Mouse (Mus musculus) intestine, embryonic 14.5 days (tissue): ENCODE results near the gene Tbc1d12. TPM values are rescaled to one million over a fixed set of nuclear protein-coding genes. Genes with fewer than 3 reads are reported as not detected.

Experiments
- ATAC-seq: fragments of 200-750 bp; cut with Nextera tagmentation; replicated peaks from 2 replicates; pipeline ENCODE4 v1.8.0; 2017; ENCODE audit warnings: low read depth, moderate number of reproducible peaks, moderate TSS enrichment, moderate library complexity; ENCODE audit not compliant: low FRiP score, low TSS enrichment
- DNase-seq: peaks from one replicate; pipeline ENCODE4 v3.0.0-alpha.2; 2018; ENCODE audit warnings: low spot score
- H3K27ac ChIP-seq: fragments of 300-500 bp; sonication (generic); 2 replicates; pipeline ENCODE4 v1.5.1; 2014; ENCODE audit warnings: low read depth, mild to moderate bottlenecking, control low read depth
- H3K27me3 ChIP-seq: fragments of 300-500 bp; sonication (generic); replicated peaks from 2 replicates; pipeline ENCODE4 v1.6.1; 2014; ENCODE audit warnings: low read length, control low read depth; ENCODE audit not compliant: control insufficient read depth, insufficient read depth
- H3K36me3 ChIP-seq: fragments of 300-500 bp; sonication (generic); 2 replicates; pipeline ENCODE4 v1.6.1; 2014; ENCODE audit warnings: low read length, control low read depth; ENCODE audit not compliant: control insufficient read depth, insufficient read depth
- H3K4me1 ChIP-seq: fragments of 300-500 bp; sonication (generic); replicated peaks from 2 replicates; pipeline ENCODE4 v1.6.1; 2014; ENCODE audit warnings: low read length, control low read depth, mixed read lengths; ENCODE audit not compliant: control insufficient read depth, insufficient read depth
- H3K4me2 ChIP-seq: fragments of 300-500 bp; sonication (generic); 2 replicates; pipeline ENCODE4 v1.6.1; 2014; ENCODE audit warnings: low read length
- H3K4me3 ChIP-seq: fragments of 300-500 bp; sonication (generic); 2 replicates; pipeline ENCODE4 v1.5.1; 2014; ENCODE audit warnings: low read depth, low read length, control low read depth, mixed read lengths
- H3K9ac ChIP-seq: fragments of 300-500 bp; sonication (generic); 2 replicates; pipeline ENCODE4 v1.6.1; 2014; ENCODE audit warnings: mild to moderate bottlenecking, low read length
- H3K9me3 ChIP-seq: fragments of 300-500 bp; sonication (generic); 2 replicates; pipeline ENCODE4 v1.6.1; 2016; ENCODE audit warnings: low read length, control low read depth; ENCODE audit not compliant: control insufficient read depth
- WGBS: fragments of 180-500 bp; shearing (Covaris S2); extraction: QIAGEN DNeasy Blood & Tissue Kit; methylation state at CpG from one replicate; pipeline ENCODE4 v1.1.7; 2014; 5-methylcytosine and 5-hydroxymethylcytosine counted together
- polyA plus RNA-seq: library from polyadenylated mRNA; unstranded; fragments of >200 nt; fragmentation: Nextera tagmentation; extraction: Ambion mirVana; gene quantifications from 2 replicates; pipeline ENCODE4 v1.2.1, GENCODE M21; 2014

The Tbc1d12 gene
- polyA plus RNA-seq, 1 experiment from 2014 or later: 2.3 TPM

DNA sequence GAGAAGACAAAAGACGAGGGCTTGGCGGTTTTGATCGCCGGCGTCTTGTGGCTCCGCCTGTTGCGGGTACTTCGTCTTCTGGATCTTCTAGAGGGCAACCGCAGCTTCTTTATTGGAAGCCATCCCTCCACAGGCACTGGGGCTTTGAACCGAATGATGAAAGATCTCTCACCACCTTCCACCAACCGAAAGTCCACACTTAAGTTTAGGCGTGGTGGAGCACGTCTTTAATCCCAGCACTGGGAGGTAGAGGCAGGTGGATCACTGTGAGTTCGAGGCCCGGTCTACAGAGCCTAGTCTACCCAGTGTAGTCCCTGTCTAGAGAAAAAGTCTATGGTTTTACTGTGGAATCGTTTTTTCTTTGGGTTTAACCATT lies 17.0 kb upstream of the Tbc1d12 start:
- DNase-seq: no peak
- H3K27ac ChIP-seq: no peak overlapping the region
- peak; percentile 67 for ATAC-seq

DNA sequence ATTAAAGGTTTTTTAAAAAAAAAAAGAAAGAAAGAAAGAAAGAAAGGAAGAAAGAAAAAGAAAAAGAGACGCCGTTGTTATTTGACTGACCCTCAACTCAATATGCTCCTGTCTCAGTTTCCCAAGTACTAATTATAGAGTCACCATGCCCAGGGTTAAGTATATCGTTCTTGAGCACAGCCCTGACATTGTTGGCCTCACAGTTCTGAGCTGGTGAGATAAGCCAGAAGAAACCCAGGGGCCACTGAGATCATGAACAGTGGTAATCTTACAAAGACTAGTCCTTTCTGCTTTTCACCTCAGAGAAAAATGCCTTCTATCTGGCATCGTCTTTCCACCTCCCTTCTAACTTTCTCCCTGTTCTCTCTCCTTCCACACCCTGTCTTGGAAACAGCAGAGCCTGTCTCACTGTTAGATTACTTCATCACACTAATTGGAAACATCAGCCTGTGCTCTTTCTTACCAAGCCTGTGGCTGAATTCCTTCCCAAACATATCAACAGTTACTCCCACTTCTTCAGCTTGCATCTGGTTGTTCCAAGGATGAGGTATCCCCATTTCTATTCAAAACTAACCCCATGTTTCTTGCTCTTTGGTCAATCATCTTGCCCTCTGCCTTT lies 16.1 kb upstream of the Tbc1d12 start:
- WGBS: 91% methylated on average over 4 of the region's 4 CpGs
- peaks cover 11% of the 10 kb centered on the region for H3K36me3 ChIP-seq
- no peak overlapping the region for H3K27ac ChIP-seq
- no peak overlapping the region for H3K9ac ChIP-seq
- ATAC-seq (no peak), DNase-seq (no peak)
- H3K4me2 ChIP-seq: no peak overlapping the region
- H3K9me3 ChIP-seq: no peaks in the 10 kb centered on the region
- H3K27me3 ChIP-seq: no peaks in the 10 kb centered on the region
- H3K4me3 ChIP-seq: no peak overlapping the region
- H3K4me1 ChIP-seq: peaks cover 7% of the 10 kb centered on the region

More for the DNA sequence above, 17.0 kb upstream of the Tbc1d12 start:
- peak overlapping the region; percentile 95 for H3K4me3 ChIP-seq
- peaks cover 20% of the 10 kb centered on the region for H3K36me3 ChIP-seq
- no peaks in the 10 kb centered on the region for H3K9me3 ChIP-seq
- peak overlapping the region; percentile 79 for H3K9ac ChIP-seq
- 13% methylated on average over 16 of the region's 16 CpGs for WGBS
- no peaks in the 10 kb centered on the region for H3K27me3 ChIP-seq
- peak overlapping the region; percentile 90 for H3K4me2 ChIP-seq
- H3K4me1 ChIP-seq: peaks cover 7% of the 10 kb centered on the region

DNA sequence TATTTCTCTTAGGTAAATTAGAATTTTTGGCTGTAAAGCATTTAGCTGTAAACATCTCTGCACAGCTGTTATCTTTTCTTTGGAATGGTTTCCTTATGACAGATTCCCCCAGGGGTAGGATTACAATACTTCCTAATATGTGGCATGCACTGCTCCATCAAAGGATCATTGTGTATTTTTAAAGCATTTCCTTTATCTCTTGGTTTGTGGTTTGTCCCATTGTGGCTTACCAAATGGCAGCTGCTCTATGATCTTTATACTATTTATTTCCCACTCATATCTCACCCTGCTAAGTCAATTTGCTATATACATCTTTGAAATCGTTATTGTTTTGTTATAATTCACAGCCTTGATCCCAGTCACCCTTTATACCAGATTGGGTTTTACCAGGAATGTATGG lies 3.2 kb upstream of the Tbc1d12 start:
- Histone ChIP-seq H3K36me3 (no peaks in the 10 kb centered on the region), H3K4me1 (no peaks in the 10 kb centered on the region), H3K27ac (no peak overlapping the region), H3K9ac (no peak overlapping the region), H3K4me2 (no peak overlapping the region), H3K9me3 (no peaks in the 10 kb centered on the region), H3K4me3 (no peak overlapping the region), H3K27me3 (no peaks in the 10 kb centered on the region)
- DNase-seq (no peak), ATAC-seq (no peak)
- WGBS: 50% methylated on average over 1 of the region's 1 CpGs

DNA sequence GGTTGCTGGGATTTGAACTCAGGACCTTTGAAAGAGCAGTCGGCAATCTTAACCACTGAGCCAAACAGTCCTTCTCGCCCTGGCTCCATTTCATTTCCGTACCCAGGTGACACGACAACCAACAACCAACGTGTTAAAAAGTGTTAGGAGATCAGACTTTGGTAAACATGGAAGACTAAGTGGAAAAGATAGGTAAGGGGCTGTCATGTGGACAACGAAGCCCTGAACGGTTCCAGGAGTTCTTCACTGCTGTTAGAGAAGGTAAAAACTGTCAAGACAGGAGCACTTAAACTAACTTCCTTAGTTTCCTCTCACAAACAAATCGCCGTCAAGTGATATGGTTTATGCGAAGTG lies 318 bp upstream of the Tbc1d12 start:
- H3K9me3 ChIP-seq: no peaks in the 10 kb centered on the region
- H3K27ac ChIP-seq: no peak overlapping the region
- H3K27me3 ChIP-seq: no peaks in the 10 kb centered on the region
- H3K4me3 ChIP-seq: peak overlapping the region; percentile 81
- DNase-seq: no peak
- ATAC-seq: no peak; the same call in 1 of the 2 replicates
- H3K36me3 ChIP-seq: no peaks in the 10 kb centered on the region
- H3K4me2 ChIP-seq: peak overlapping the region; percentile 53
- no peaks in the 10 kb centered on the region for H3K4me1 ChIP-seq
- no peak overlapping the region for H3K9ac ChIP-seq
- 19% methylated on average over 10 of the region's 10 CpGs for WGBS

DNA sequence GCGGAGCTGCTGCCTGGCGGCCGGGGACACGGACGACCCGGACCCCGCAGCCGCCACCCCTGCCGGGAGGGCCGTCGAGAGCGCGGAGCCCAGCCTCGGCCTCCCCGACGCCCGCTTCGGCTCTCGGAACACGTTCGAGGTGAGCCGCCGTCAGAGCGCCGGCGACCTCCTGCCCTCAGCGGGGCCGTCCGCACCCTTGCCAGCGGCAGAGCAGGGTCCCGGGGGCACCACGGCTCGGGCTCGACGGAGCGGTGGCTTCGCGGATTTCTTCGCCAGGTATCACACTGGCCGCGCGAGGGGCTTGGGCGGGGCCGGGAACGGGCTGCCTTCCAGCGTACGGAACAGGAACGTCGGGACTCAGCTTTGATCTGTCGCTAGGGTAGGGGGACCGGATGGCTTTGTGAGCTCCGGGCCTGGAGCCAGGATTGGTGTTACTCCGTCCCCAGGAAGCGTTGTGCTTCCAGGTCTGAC lies 827 bp downstream of the Tbc1d12 start:
- peak overlapping the region; percentile 53 for H3K4me2 ChIP-seq
- under 1% methylated on average over 54 of the region's 54 CpGs for WGBS
- H3K9ac ChIP-seq: peak overlapping the region; percentile 83
- H3K27ac ChIP-seq: peak overlapping the region; percentile 81
- peak; percentile 44 for ATAC-seq
- peak; percentile 79 for DNase-seq
- H3K9me3 ChIP-seq: no peaks in the 10 kb centered on the region
- no peaks in the 10 kb centered on the region for H3K4me1 ChIP-seq
- no peaks in the 10 kb centered on the region for H3K27me3 ChIP-seq
- peak overlapping the region; percentile 81 for H3K4me3 ChIP-seq
- H3K36me3 ChIP-seq: no peaks in the 10 kb centered on the region

DNA sequence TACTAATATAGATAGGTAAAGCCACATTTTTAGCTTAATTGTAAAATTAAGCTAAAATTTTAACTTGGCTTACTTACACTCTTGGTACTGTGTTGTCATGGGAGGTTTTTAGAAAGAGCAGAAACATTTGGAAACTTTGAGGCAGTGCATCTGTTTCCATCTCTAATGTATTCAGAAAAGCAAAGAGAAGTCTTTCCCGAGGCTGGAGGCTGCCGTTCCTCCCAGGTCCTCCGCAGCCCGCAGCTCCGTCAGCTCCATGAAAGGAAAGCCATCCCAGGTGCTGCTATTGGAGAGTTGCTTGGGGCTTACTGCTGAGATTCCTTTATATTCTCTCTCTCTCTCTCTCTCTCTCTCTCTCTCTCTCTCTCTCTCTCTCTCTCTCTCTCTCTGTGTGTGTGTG lies 8.4 kb downstream of the Tbc1d12 start:
- DNase-seq (no peak), ATAC-seq (no peak)
- Histone ChIP-seq H3K27me3 (no peaks in the 10 kb centered on the region), H3K9ac (no peak overlapping the region), H3K4me1 (no peaks in the 10 kb centered on the region), H3K4me3 (no peak overlapping the region), H3K9me3 (no peaks in the 10 kb centered on the region), H3K4me2 (no peak overlapping the region), H3K36me3 (no peaks in the 10 kb centered on the region), H3K27ac (no peak overlapping the region)
- 74% methylated on average over 5 of the region's 5 CpGs for WGBS

DNA sequence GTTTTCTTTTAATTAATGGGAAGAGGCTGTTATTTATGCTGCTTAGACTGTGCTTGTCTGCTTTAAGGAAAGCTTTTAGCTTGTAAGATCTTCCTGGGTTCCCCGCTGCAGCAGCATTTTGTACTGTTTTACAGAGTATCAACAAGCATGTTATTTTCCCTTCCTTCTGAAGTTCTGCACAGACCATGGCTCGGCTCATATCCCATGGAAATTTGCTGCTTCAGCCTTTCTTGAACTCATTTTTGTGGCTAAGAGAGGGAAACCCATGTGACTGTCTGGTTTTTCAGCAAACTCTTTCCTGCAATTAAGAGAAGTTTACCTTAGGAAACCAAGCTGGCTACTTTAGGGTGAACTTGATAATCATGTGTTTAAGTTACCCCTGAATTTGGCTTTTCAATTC lies 10.0 kb downstream of the Tbc1d12 start:
- Histone ChIP-seq H3K4me2 (no peak overlapping the region), H3K27me3 (no peaks in the 10 kb centered on the region), H3K4me1 (no peaks in the 10 kb centered on the region), H3K9ac (no peak overlapping the region), H3K9me3 (no peaks in the 10 kb centered on the region), H3K4me3 (no peak overlapping the region), H3K27ac (no peak overlapping the region), H3K36me3 (no peaks in the 10 kb centered on the region)
- no peak for DNase-seq
- ATAC-seq: no peak
- 63% methylated on average over 2 of the region's 2 CpGs for WGBS

DNA sequence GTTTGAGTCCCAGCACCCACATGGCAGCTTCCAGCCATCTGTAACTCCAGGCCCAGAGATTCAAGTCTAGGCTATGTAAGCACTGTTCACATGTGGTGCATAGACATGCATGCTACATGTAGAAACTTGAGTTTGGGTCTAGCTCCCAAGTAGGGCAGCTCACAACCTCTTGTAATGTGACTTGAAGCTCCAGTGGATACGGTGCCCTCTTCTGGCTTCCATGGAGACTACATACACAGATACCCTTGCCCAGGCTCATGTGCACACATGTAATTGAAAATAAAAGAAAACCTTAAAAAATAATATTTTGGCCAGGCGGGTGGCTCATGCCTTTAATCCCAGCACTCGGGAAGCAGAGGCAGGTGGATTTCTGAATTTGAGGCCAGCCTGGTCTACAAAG lies 21.8 kb downstream of the Tbc1d12 start:
- ATAC-seq: no peak
- no peak overlapping the region for H3K9ac ChIP-seq
- no peak overlapping the region for H3K4me3 ChIP-seq
- H3K27me3 ChIP-seq: no peaks in the 10 kb centered on the region
- H3K36me3 ChIP-seq: no peaks in the 10 kb centered on the region
- H3K27ac ChIP-seq: no peak overlapping the region
- H3K4me2 ChIP-seq: no peak overlapping the region
- no peak for DNase-seq
- H3K9me3 ChIP-seq: no peaks in the 10 kb centered on the region
- H3K4me1 ChIP-seq: no peaks in the 10 kb centered on the region
- WGBS: 90% methylated on average over 3 of the region's 3 CpGs

DNA sequence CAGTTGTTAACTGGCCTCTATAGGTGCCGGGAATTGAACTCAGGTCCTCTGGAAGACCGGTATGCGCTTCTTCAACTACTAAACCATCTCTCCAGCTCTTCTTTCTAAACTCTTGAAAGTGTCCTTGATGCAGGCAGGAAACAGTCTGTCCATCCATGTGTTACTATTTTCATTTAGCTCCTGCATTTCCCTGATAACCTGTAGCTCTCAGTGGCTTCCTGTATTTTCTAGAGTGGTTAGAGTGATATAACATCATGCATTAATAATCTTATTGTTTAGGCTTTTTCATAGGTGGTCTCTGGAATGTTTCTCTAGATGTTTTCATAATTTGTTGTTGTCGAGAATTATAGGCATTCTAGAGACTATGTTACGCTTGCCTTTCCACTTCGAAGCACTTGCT lies 26.1 kb downstream of the Tbc1d12 start:
- ATAC-seq: no peak
- WGBS: 95% methylated on average over 6 of the region's 6 CpGs
- Histone ChIP-seq H3K4me2 (no peak overlapping the region), H3K9ac (no peak overlapping the region), H3K4me3 (no peak overlapping the region), H3K36me3 (no peaks in the 10 kb centered on the region; the same call in 1 of the 2 replicates), H3K4me1 (no peaks in the 10 kb centered on the region), H3K27ac (no peak overlapping the region), H3K27me3 (no peaks in the 10 kb centered on the region), H3K9me3 (no peaks in the 10 kb centered on the region)
- DNase-seq: no peak
